Mouse (Mus musculus): ENCODE data around the gene Rhot2. TPM values are rescaled to one million over a fixed set of nuclear protein-coding genes. Genes with fewer than 3 reads are reported as not detected.
A peak's percentile ranks its signal among the peaks of the same experiment; 100 is the strongest.

Gene Rhot2
- polyA plus RNA-seq, 1 experiment from 2014 or later: 24.2 TPM

- Histone ChIP-seq H3K4me3 (no peak overlapping the region), H3K27ac (no peak overlapping the region), H3K4me1 (replicated peaks) (peaks cover 61% of the 10 kb centered on the region), H3K4me2 (no peak overlapping the region), H3K9me3 (replicated peaks) (no peaks in the 10 kb centered on the region), H3K36me3 (peaks cover 46% of the 10 kb centered on the region), H3K9ac (no peak overlapping the region), H3K27me3 (no peaks in the 10 kb centered on the region)
- no peak for ATAC-seq (replicated peaks; ENCODE audit: insufficient number of reproducible peaks, insufficient read depth, low FRiP score, low read depth)
- WGBS: 86% methylated on average over 14 of the region's 14 CpGs
Measured at GRCm38 (mm10) chr17:25839455-25840235, 5.0 kb downstream of the Rhot2 start.

DNA sequence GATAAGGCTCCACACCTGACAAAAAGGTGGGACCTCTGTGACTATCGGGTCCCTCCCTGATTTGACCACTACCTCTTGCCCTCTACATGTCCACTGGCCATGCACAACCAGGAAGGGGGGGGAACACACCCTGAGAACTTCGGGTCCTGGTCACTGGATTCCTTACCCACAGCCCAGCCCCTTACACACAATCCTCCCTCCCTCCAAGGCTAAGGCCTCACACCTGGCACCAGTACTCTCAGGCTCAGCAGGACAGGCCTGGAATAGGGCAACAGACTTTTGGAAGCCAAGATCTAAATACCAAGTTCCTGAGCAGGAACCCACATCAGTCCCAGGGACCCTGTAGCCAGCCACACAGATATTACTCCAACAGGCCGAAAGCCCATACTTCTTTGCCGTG is 5.7 kb downstream of the Rhot2 start:
- Histone ChIP-seq H3K27me3 (no peaks in the 10 kb centered on the region), H3K36me3 (peaks cover 46% of the 10 kb centered on the region), H3K27ac (no peak overlapping the region), H3K9ac (no peak overlapping the region), H3K9me3 (replicated peaks) (no peaks in the 10 kb centered on the region), H3K4me2 (no peak overlapping the region), H3K4me3 (no peak overlapping the region), H3K4me1 (replicated peaks) (peaks cover 66% of the 10 kb centered on the region)
- ATAC-seq (replicated peaks; ENCODE audit: insufficient number of reproducible peaks, insufficient read depth, low FRiP score, low read depth): no peak
- WGBS: 75% methylated on average over 4 of the region's 4 CpGs

DNA sequence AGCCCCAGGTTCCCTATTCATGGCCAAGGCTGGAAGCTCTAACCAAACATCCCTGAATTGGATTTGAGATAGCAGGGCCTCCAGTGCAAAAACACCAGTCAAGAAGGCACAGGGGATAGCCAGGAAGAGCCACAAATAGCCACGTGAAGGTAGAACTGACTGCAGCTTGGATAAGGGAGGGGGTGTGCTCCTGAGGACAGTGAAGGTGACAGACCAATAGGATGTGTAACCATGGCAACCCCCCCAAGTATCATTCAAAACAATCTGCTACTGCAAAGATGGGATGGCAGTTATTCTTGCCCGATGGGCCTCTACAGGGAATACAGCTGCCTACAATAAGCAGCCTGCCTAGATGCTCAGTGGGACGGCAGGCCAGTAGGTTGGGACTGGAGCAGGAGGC is 7.1 kb downstream of the Rhot2 start:
- Histone ChIP-seq H3K36me3 (peaks cover 45% of the 10 kb centered on the region), H3K27ac (peak overlapping the region; percentile 69), H3K9ac (peak overlapping the region; percentile 62; the same call in 1 of the 2 replicates), H3K4me3 (no peak overlapping the region), H3K9me3 (replicated peaks) (no peaks in the 10 kb centered on the region), H3K4me1 (replicated peaks) (peaks cover 58% of the 10 kb centered on the region), H3K27me3 (no peaks in the 10 kb centered on the region), H3K4me2 (peak overlapping the region; percentile 90)
- 35% methylated on average over 3 of the region's 3 CpGs for WGBS
- no peak for ATAC-seq (replicated peaks; ENCODE audit: insufficient number of reproducible peaks, insufficient read depth, low FRiP score, low read depth)

- peak within 1 kb of the TSS; percentile 69 for H3K27ac ChIP-seq
- no peaks in the 10 kb centered on the region for H3K27me3 ChIP-seq
- H3K4me3 ChIP-seq: peak within 1 kb of the TSS; percentile 47
- H3K36me3 ChIP-seq: peaks cover 40% of the 10 kb centered on the region
- H3K9ac ChIP-seq: peak within 1 kb of the TSS; percentile 62
- WGBS: 8% methylated on average over 29 of the region's 29 CpGs
- H3K4me1 ChIP-seq (replicated peaks): peaks cover 57% of the 10 kb centered on the region
- no peaks in the 10 kb centered on the region for H3K9me3 ChIP-seq (replicated peaks)
- H3K4me2 ChIP-seq: peak within 1 kb of the TSS; percentile 90
- peak; percentile 5; the same call in 1 of the 2 replicates for ATAC-seq (replicated peaks; ENCODE audit: insufficient number of reproducible peaks, insufficient read depth, low FRiP score, low read depth)
Measured at GRCm38 (mm10) chr17:25837076-25837410, 7.6 kb downstream of the Rhot2 start, which contains the start of gene Rhbdl1. TSS of gene Rhbdl1 (minus strand) at chr17:25837295.

GRCm38 (mm10) chr17:25836397-25837075 is 8.1 kb downstream of the Rhot2 start:
- H3K27ac ChIP-seq: peak overlapping the region; percentile 69
- peaks cover 62% of the 10 kb centered on the region for H3K4me1 ChIP-seq (replicated peaks)
- peak overlapping the region; percentile 47 for H3K4me3 ChIP-seq
- no peak for ATAC-seq (replicated peaks; ENCODE audit: insufficient number of reproducible peaks, insufficient read depth, low FRiP score, low read depth)
- peaks cover 35% of the 10 kb centered on the region for H3K36me3 ChIP-seq
- peak overlapping the region; percentile 62 for H3K9ac ChIP-seq
- no peaks in the 10 kb centered on the region for H3K27me3 ChIP-seq
- H3K4me2 ChIP-seq: peak overlapping the region; percentile 90
- WGBS: 20% methylated on average over 23 of the region's 23 CpGs
- H3K9me3 ChIP-seq (replicated peaks): no peaks in the 10 kb centered on the region

- peak overlapping the region; percentile 91 for H3K4me2 ChIP-seq
- no peaks in the 10 kb centered on the region for H3K27me3 ChIP-seq
- no peak overlapping the region for H3K27ac ChIP-seq
- H3K9me3 ChIP-seq (replicated peaks): no peaks in the 10 kb centered on the region
- H3K9ac ChIP-seq: peak overlapping the region; percentile 62; the same call in 1 of the 2 replicates
- no peak for ATAC-seq (replicated peaks; ENCODE audit: insufficient number of reproducible peaks, insufficient read depth, low FRiP score, low read depth)
- H3K36me3 ChIP-seq: peaks cover 34% of the 10 kb centered on the region
- peaks cover 66% of the 10 kb centered on the region for H3K4me1 ChIP-seq (replicated peaks)
- H3K4me3 ChIP-seq: peak overlapping the region; percentile 47; the same call in 1 of the 2 replicates
- 92% methylated on average over 16 of the region's 16 CpGs for WGBS
Measured at GRCm38 (mm10) chr17:25835816-25836215, 8.8 kb downstream of the Rhot2 start.

DNA sequence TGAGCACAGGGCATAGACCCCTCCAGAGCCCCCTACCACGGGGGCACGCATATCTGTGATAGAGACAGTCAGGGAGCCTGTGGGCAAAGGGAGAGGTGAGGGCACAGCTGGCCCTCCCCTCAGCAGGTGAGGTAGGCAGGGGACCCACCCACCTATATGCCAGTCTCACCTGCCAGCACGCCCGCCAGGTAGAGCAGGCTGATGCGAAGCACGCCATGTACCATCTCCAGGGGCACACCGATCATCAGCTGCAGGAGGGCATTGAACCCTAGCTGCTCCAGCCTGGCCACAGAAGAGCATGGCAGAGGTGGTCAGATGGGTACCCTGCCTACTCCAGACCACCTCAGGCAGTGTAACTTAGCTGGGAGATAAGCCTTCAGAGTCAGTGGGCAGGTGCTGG is 9.3 kb downstream of the Rhot2 start:
- no peak for ATAC-seq (replicated peaks; ENCODE audit: insufficient number of reproducible peaks, insufficient read depth, low FRiP score, low read depth)
- Histone ChIP-seq H3K4me3 (peak overlapping the region; percentile 82), H3K9ac (no peak overlapping the region), H3K4me1 (replicated peaks) (peaks cover 70% of the 10 kb centered on the region), H3K27ac (no peak overlapping the region), H3K4me2 (peak overlapping the region; percentile 91; the same call in 1 of the 2 replicates), H3K36me3 (peaks cover 34% of the 10 kb centered on the region), H3K9me3 (replicated peaks) (no peaks in the 10 kb centered on the region), H3K27me3 (no peaks in the 10 kb centered on the region)
- WGBS: 94% methylated on average over 7 of the region's 7 CpGs

DNA sequence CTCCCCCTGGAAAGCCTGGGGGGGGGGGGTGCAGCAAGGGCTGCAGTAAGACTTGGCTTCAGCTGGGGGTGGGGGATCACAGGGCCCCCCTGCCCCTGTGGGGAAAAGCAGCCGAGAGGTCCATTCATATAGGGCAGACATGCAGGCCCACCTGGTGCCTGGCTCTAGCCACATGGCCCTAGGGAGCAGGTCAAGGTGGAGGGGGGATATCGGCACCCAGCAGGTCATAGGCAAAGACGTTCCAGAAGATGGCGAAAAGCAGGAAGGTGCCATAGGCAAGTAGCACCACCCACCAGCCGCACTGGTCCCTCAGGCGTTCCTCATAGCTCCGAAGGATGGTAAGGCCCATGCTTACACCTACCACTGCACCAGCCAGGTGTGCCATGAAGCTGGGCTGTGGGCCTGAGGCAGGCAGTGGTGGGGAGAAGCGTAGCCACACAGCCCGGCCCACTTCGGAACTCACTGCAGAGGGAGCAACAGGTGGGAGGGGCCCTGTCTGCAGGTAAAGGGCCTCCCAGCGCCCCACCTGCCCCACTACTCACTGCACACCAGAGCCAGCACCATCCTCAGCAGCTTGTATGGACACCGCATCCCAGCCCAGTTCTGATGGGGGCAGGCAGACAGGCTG is 9.9 kb downstream of the Rhot2 start:
- Histone ChIP-seq H3K27me3 (no peaks in the 10 kb centered on the region), H3K4me3 (peak overlapping the region; percentile 82), H3K4me2 (peak overlapping the region; percentile 91), H3K9ac (peak overlapping the region; percentile 86), H3K4me1 (replicated peaks) (peaks cover 73% of the 10 kb centered on the region), H3K9me3 (replicated peaks) (no peaks in the 10 kb centered on the region), H3K27ac (peak overlapping the region; percentile 99), H3K36me3 (peaks cover 29% of the 10 kb centered on the region)
- no peak for ATAC-seq (replicated peaks; ENCODE audit: insufficient number of reproducible peaks, insufficient read depth, low FRiP score, low read depth)
- WGBS: 86% methylated on average over 12 of the region's 12 CpGs

GRCm38 (mm10) chr17:25833961-25834594 is 10.6 kb downstream of the Rhot2 start:
- 15% methylated on average over 6 of the region's 6 CpGs for WGBS
- Histone ChIP-seq H3K9me3 (replicated peaks) (no peaks in the 10 kb centered on the region), H3K27me3 (no peaks in the 10 kb centered on the region), H3K36me3 (peaks cover 23% of the 10 kb centered on the region), H3K4me2 (peak overlapping the region; percentile 91), H3K4me3 (peak overlapping the region; percentile 82), H3K9ac (peak overlapping the region; percentile 86), H3K4me1 (replicated peaks) (peaks cover 76% of the 10 kb centered on the region), H3K27ac (peak overlapping the region; percentile 99)
- no peak for ATAC-seq (replicated peaks; ENCODE audit: insufficient number of reproducible peaks, insufficient read depth, low FRiP score, low read depth)

GRCm38 (mm10) chr17:25833291-25833663 is 11.4 kb downstream of the Rhot2 start, which contains the start of gene Stub1:
TSS of gene Stub1 (minus strand) at chr17:25833404.
- Histone ChIP-seq H3K27me3 (no peaks in the 10 kb centered on the region), H3K4me1 (replicated peaks) (peaks cover 79% of the 10 kb centered on the region), H3K9ac (peak within 1 kb of the TSS; percentile 86), H3K9me3 (replicated peaks) (no peaks in the 10 kb centered on the region), H3K4me2 (peak within 1 kb of the TSS; percentile 91), H3K36me3 (peaks cover 18% of the 10 kb centered on the region), H3K27ac (peak within 1 kb of the TSS; percentile 99), H3K4me3 (peak within 1 kb of the TSS; percentile 82)
- WGBS: under 1% methylated on average over 24 of the region's 24 CpGs
- ATAC-seq (replicated peaks; ENCODE audit: insufficient number of reproducible peaks, insufficient read depth, low FRiP score, low read depth): peak; percentile 74

Data from heart, embryonic 15.5 days (tissue).